ENCODE assay signal across 9 mouse cellular contexts in genomic region chr10:83004389-83004788, GRCm38 (mm10). TPM values are rescaled to one million over a fixed set of nuclear protein-coding genes. Genes with fewer than 3 reads are reported as not detected.
DNase-seq lines count a peak whose midpoint lies in the region; ATAC-seq and TF ChIP-seq lines count a peak whose summit lies in the region.
"Had no signal": no experiment of that assay in that cellular context is flagged by ENCODE, and none has a peak within 500 bp of the region (broad histone marks: within the 10 kb centered on the region; RNA-seq: fewer than 3 reads in every experiment).

No protein-coding gene starts in this region.

- H3K9me3 ChIP-seq in MEL (replicated peaks; ENCODE audit: insufficient read depth, low read length): no peaks in the 10 kb centered on the region
- H3K9me3 ChIP-seq in heart, embryonic 14.5 days (ENCODE audit: control insufficient read depth, low read length): peaks cover 4% of the 10 kb centered on the region
- peaks cover 2% of the 10 kb centered on the region; the same call in 1 of the 2 replicates for H3K9me3 ChIP-seq in forebrain, embryonic 10.5 days
- H3K9me3 ChIP-seq: embryonic facial prominence, embryonic 15.5 days had no signal

- H3K9ac ChIP-seq in MEL (ENCODE audit: control insufficient read depth, low read depth, low read length, poor library complexity, severe bottlenecking): peak overlapping the region; percentile 36; the same call in 1 of the 2 replicates
- no peak overlapping the region for H3K9ac ChIP-seq in heart, embryonic 14.5 days (ENCODE audit: low read length)
- H3K9ac ChIP-seq: embryonic facial prominence, embryonic 15.5 days; neural tube, embryonic 12.5 days had no signal

- H3K27me3 ChIP-seq in MEL (ENCODE audit: control insufficient read depth in 1 of 2, insufficient read depth in 2 of 2, low read length in 2 of 2): no peaks in the 10 kb centered on the region
- peaks cover 5% of the 10 kb centered on the region; the same call in 1 of the 2 replicates for H3K27me3 ChIP-seq in heart, embryonic 14.5 days (ENCODE audit: control insufficient read depth, insufficient read depth, low read length)
- no peaks in the 10 kb centered on the region for H3K27me3 ChIP-seq in forebrain, embryonic 10.5 days (ENCODE audit: poor library complexity, severe bottlenecking)
- H3K27me3 ChIP-seq: embryonic facial prominence, embryonic 15.5 days; neural tube, embryonic 12.5 days had no signal

- H3K4me1 ChIP-seq in MEL (ENCODE audit: control insufficient read depth in 1 of 2, insufficient read depth in 2 of 2, low read length in 2 of 2): peaks cover 12 to 39% of the 10 kb centered on the region in 2 experiments
- H3K4me1 ChIP-seq in heart, embryonic 14.5 days (ENCODE audit: control insufficient read depth in 2 of 2, insufficient read depth in 2 of 2, low read length in 2 of 2): peaks cover 32 to 42% of the 10 kb centered on the region in 2 experiments
- H3K4me1 ChIP-seq in forebrain, embryonic 10.5 days: peaks cover 16% of the 10 kb centered on the region
- H3K4me1 ChIP-seq: neural tube, embryonic 12.5 days had no signal

- TF ChIP-seq POLR2A in MEL (IDR thresholded peaks at IDR 0.05; ENCODE audit: control insufficient read depth in 1 of 2, insufficient read depth in 1 of 2, low read depth in 1 of 2, low read length in 2 of 2, poor library complexity in 1 of 2): no peak; a peak in 1 of 4 replicates

- TF ChIP-seq EP300 in MEL (IDR thresholded peaks at IDR 0.05; ENCODE audit: low read depth in 1 of 2, low read length in 2 of 2): peak; percentile 86 to 89

- peak; percentile 95 for DNase-seq in MEL (ENCODE audit: low read depth, low spot score)
- DNase-seq in adrenal gland, postnatal 14 days: peak; percentile 78
- peak; percentile 70 to 75 for DNase-seq in layer of hippocampus, postnatal 36 days
- no peak for DNase-seq in forebrain, embryonic 10.5 days (ENCODE audit: extremely low spot score, low spot score)
- DNase-seq in embryo, embryonic 11 days: no peak

- WGBS in heart, embryonic 14.5 days: 12% methylated on average over 9 of the region's 9 CpGs
- 88% methylated on average over 9 of the region's 9 CpGs for WGBS in forebrain, embryonic 10.5 days

- peak overlapping the region in 1 of 2 experiments; percentile 2; a peak in 1 of 4 replicates for H3K4me3 ChIP-seq in MEL (ENCODE audit: control insufficient read depth in 1 of 2, insufficient read depth in 1 of 2, low read depth in 2 of 2, low read length in 2 of 2)
- H3K4me3 ChIP-seq in heart, embryonic 14.5 days (ENCODE audit: control insufficient read depth in 1 of 2, insufficient read depth in 1 of 2, low read depth in 1 of 2, low read length in 2 of 2): no peak overlapping the region
- H3K4me3 ChIP-seq in forebrain, embryonic 10.5 days: no peak overlapping the region
- H3K4me3 ChIP-seq: embryonic facial prominence, embryonic 15.5 days; neural tube, embryonic 12.5 days had no signal

- peak overlapping the region; percentile 100 for H3K27ac ChIP-seq in MEL (ENCODE audit: control insufficient read depth, low read depth, low read length)
- no peak overlapping the region for H3K27ac ChIP-seq in heart, embryonic 14.5 days (replicated peaks in 1 of 2; ENCODE audit: control insufficient read depth in 1 of 2, insufficient read depth in 1 of 2, low read depth in 2 of 2, low read length in 2 of 2)
- no peak overlapping the region for H3K27ac ChIP-seq in forebrain, embryonic 10.5 days
- H3K27ac ChIP-seq: embryonic facial prominence, embryonic 15.5 days; neural tube, embryonic 12.5 days had no signal

- no peak for TF ChIP-seq RAD21 in MEL (IDR thresholded peaks at IDR 0.05; ENCODE audit: low read depth, low read length)

- no peak for TF ChIP-seq CTCF in MEL (IDR thresholded peaks at IDR 0.05 in 2 of 3, conservative IDR thresholded peaks at IDR 0.05 in 1 of 3; ENCODE audit: control insufficient read depth in 1 of 3, insufficient read depth in 1 of 3, low read depth in 2 of 3, low read length in 3 of 3, poor library complexity in 1 of 3, severe bottlenecking in 1 of 3)

- peaks cover 6% of the 10 kb centered on the region for H3K79me2 ChIP-seq in MEL (ENCODE audit: control insufficient read depth, insufficient read depth, low read length, poor library complexity)

- peak overlapping the region; percentile 19 for H3K4me2 ChIP-seq in heart, embryonic 14.5 days (ENCODE audit: low read length)
- H3K4me2 ChIP-seq: embryonic facial prominence, embryonic 15.5 days; neural tube, embryonic 12.5 days had no signal

- peaks cover 0 to 37% of the 10 kb centered on the region in 2 experiments; a peak in 2 of 4 replicates for H3K36me3 ChIP-seq in MEL (ENCODE audit: control insufficient read depth in 1 of 2, insufficient read depth in 2 of 2, low read length in 2 of 2)
- H3K36me3 ChIP-seq in heart, embryonic 14.5 days (ENCODE audit: control insufficient read depth, insufficient read depth, low read length): no peaks in the 10 kb centered on the region
- H3K36me3 ChIP-seq in forebrain, embryonic 10.5 days (replicated peaks): peaks cover 15% of the 10 kb centered on the region
- H3K36me3 ChIP-seq: embryonic facial prominence, embryonic 15.5 days had no signal

- peak; percentile 38; the same call in 1 of the 2 replicates for ATAC-seq in heart, embryonic 14.5 days (ENCODE audit: insufficient number of reproducible peaks, insufficient read depth, low FRiP score, low read depth)
- peak; percentile 52 for ATAC-seq in megakaryocyte, adult 5-6 weeks (ENCODE audit: poor library complexity, severe bottlenecking)

TF ChIP-seq in MEL, 35 proteins besides CTCF, POLR2A, EP300 and RAD21:
- TF ChIP-seq MYC (IDR thresholded peaks at IDR 0.05; ENCODE audit: low read depth, low read length) (peak; percentile 84), MAFK (IDR thresholded peaks at IDR 0.05; ENCODE audit: borderline replicate concordance, low read depth, low read length) (peak; percentile 75), ZMIZ1 (IDR thresholded peaks at IDR 0.05; ENCODE audit: low read depth, low read length) (0 out of 2 replicates have a peak, but pooled peaks have one; percentile 20), SMC3 (IDR thresholded peaks at IDR 0.05; ENCODE audit: low read depth, low read length) (no peak), USF1 (IDR thresholded peaks at IDR 0.05; ENCODE audit: low read depth, low read length) (peak; percentile 51), E2F4 (IDR thresholded peaks at IDR 0.05; ENCODE audit: borderline replicate concordance, low read depth, low read length) (no peak), MAX (IDR thresholded peaks at IDR 0.05; ENCODE audit: low read length) (peak; percentile 76), KAT2A (conservative IDR thresholded peaks at IDR 0.05; ENCODE audit: low read depth, low read length) (peak; percentile 52), CHD2 (IDR thresholded peaks at IDR 0.05; ENCODE audit: low read length) (no peak; the same call in 1 of the 2 replicates), MAZ (IDR thresholded peaks at IDR 0.05; ENCODE audit: low read depth, low read length) (peak; percentile 88), SIN3A (IDR thresholded peaks at IDR 0.05; ENCODE audit: low read length) (peak; percentile 81), ZC3H11A (IDR thresholded peaks at IDR 0.05; ENCODE audit: low read depth, low read length) (peak; percentile 25; the same call in 1 of the 2 replicates), MEF2A (IDR thresholded peaks at IDR 0.05; ENCODE audit: extremely low read depth, insufficient replicate concordance, low read depth, low read length, poor library complexity, severe bottlenecking) (peak; percentile 43; the same call in 1 of the 2 replicates), JUND (IDR thresholded peaks at IDR 0.05; ENCODE audit: low read depth, low read length) (peak; percentile 63; the same call in 1 of the 2 replicates), GATA1 (IDR thresholded peaks at IDR 0.05; ENCODE audit: low read depth, low read length) (peak; percentile 91), ZKSCAN1 (IDR thresholded peaks at IDR 0.05; ENCODE audit: low read depth, low read length) (no peak), UBTF (IDR thresholded peaks at IDR 0.05; ENCODE audit: borderline replicate concordance, insufficient read depth, low read depth, low read length) (no peak), POLR2AphosphoS5 (IDR thresholded peaks at IDR 0.05; ENCODE audit: borderline replicate concordance, low read depth, low read length) (no peak), CHD1 (IDR thresholded peaks at IDR 0.05; ENCODE audit: low read depth, low read length) (no peak), MXI1 (IDR thresholded peaks at IDR 0.05; ENCODE audit: low read depth, low read length) (peak; percentile 76), ELF1 (IDR thresholded peaks at IDR 0.05; ENCODE audit: low read depth, low read length) (no peak; the same call in 1 of the 2 replicates), NELFE (IDR thresholded peaks at IDR 0.05; ENCODE audit: low read depth, low read length) (0 out of 2 replicates have a peak, but pooled peaks have one; percentile 31), TCF12 (IDR thresholded peaks at IDR 0.05; ENCODE audit: low read depth, low read length) (peak; percentile 79), POLR2AphosphoS2 (IDR thresholded peaks at IDR 0.05; ENCODE audit: low read length) (peak; percentile 74; the same call in 1 of the 2 replicates), HCFC1 (IDR thresholded peaks at IDR 0.05; ENCODE audit: low read depth, low read length) (peak; percentile 54; the same call in 1 of the 2 replicates), ETS1 (IDR thresholded peaks at IDR 0.05; ENCODE audit: low read depth, low read length) (peak; percentile 99), RCOR1 (IDR thresholded peaks at IDR 0.05; ENCODE audit: low read depth, low read length) (peak; percentile 68), BHLHE40 (IDR thresholded peaks at IDR 0.05; ENCODE audit: borderline replicate concordance, low read depth, low read length) (peak; percentile 80), TBP (IDR thresholded peaks at IDR 0.05; ENCODE audit: low read depth, low read length) (no peak), ZNF384 (IDR thresholded peaks at IDR 0.05; ENCODE audit: low read depth, low read length) (no peak)

RNA-seq across cellular contexts. Expression of gene Chst11, which starts 19.1 kb away (rescaled TPM):
- 3.1 and 4.5 TPM in 2 replicates for total RNA-seq in MEL (2012; rRNA removed)
- 10 to 100 TPM in 1 of 2 experiments, not detected in 1; 10.6 TPM for polyA plus RNA-seq in MEL (2012; ENCODE audit: insufficient read depth in 1 of 2, insufficient read length in 2 of 2, low read depth in 1 of 2, low replicate concordance in 2 of 2, missing spikeins in 1 of 2)
- total RNA-seq in adrenal gland, postnatal 14 days (2021): 31.8 and 33.6 TPM in 2 replicates
- polyA plus RNA-seq in heart, embryonic 14.5 days (2014; fragmentation: Nextera tagmentation; extraction: Ambion mirVana): 3.3 and 3.5 TPM in 2 replicates
- 10 to 100 TPM; 53.7 to 54.5 TPM for total RNA-seq in layer of hippocampus, postnatal 36 days (2021)
- total RNA-seq in megakaryocyte, adult 5-6 weeks (2015): 2.6 and 3.2 TPM in 2 replicates
- total RNA-seq in megakaryocyte, adult 5-6 weeks (2017): 3.9 and 5.9 TPM in 2 replicates
- polyA plus RNA-seq in forebrain, embryonic 10.5 days (2016; fragmentation: Nextera tagmentation; extraction: Ambion mirVana): 0.99 and 1.1 TPM in 2 replicates

Comparison
In these comparisons a context has a peak if more than half of its experiments do, and no peak if none do; other contexts are left out.
1. DNase-seq: peak in MEL (single experiment), adrenal gland, postnatal 14 days (single experiment) and layer of hippocampus, postnatal 36 days (2 of 2); none in forebrain, embryonic 10.5 days (single experiment) and embryo, embryonic 11 days (single experiment).